Mouse (Mus musculus) heart, adult 2 months (tissue): Measurements from ENCODE around the gene Tac4.

Experiments
- CTCF ChIP-seq: fragments of 200-600 bp; IDR thresholded peaks from 2 replicates; pipeline ENCODE4 v1.8.1; 2022; ENCODE audit warnings: antibody characterized with exemption, mild to moderate bottlenecking, moderate library complexity
- EP300 ChIP-seq: fragments of 200-500 bp; IDR thresholded peaks from 2 replicates; pipeline ENCODE4 v1.6.1; 2011; ENCODE audit warnings: low read depth, low read length, control low read depth; ENCODE audit not compliant: insufficient read depth
- POLR2A ChIP-seq: fragments of 200-500 bp; IDR thresholded peaks from 2 replicates; pipeline ENCODE4 v1.6.1; 2011; ENCODE audit warnings: mild to moderate bottlenecking, low read depth, low read length, control low read depth; ENCODE audit not compliant: insufficient read depth

DNA sequence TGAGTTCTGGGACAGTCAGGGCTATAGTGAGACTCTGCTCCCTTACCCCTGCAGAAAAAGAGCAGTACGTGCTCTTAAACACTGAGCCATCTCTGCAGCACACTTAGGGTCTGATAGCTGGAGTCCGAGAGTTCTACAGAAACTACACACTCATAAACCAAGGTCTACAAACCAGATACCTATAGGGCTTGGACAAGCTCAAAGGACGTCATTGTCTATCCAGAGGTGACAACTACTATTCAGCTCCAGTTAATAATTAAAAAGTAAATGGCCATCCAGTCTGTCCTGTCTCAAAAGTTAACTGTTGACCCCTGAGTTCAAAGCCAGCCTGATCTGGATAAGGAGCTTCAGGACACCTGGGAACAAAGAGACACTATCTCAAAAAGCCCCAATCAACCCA is 40.4 kb downstream of the Tac4 start:
- TF ChIP-seq CTCF (no peak), POLR2A (no peak), EP300 (no peak)
